Mouse (Mus musculus): Measurements from ENCODE around the gene Olfr642. TPM values are rescaled to one million over a fixed set of nuclear protein-coding genes. Genes with fewer than 3 reads are reported as not detected.

Olfr642 gene
- not detected in 2 replicates for polyA plus RNA-seq (2012; ENCODE audit: insufficient read depth, insufficient read length, low replicate concordance, missing spikeins)

- H3K4me1 ChIP-seq (ENCODE audit: control insufficient read depth, insufficient read depth, low read length), result no peaks in the 10 kb centered on the region
- H3K4me3 ChIP-seq (ENCODE audit: insufficient read depth, low read depth, low read length), result no peak within 1 kb of the TSS
- H3K27ac ChIP-seq (ENCODE audit: insufficient read depth, low read depth, low read length), result no peak within 1 kb of the TSS
- TF ChIP-seq POLR2A (IDR thresholded peaks at IDR 0.05; ENCODE audit: insufficient read depth, low read depth, low read length) (no peak), CTCF (IDR thresholded peaks at IDR 0.05; ENCODE audit: insufficient read depth, low read depth, low read length) (no peak)
- 76% methylated on average over 1 of the region's 1 CpGs for WGBS
Observed at GRCm38 (mm10) chr7:104052566-104052965, at the start of gene Olfr642. Olfr642 (minus strand) TSS chr7:104052666.

DNA sequence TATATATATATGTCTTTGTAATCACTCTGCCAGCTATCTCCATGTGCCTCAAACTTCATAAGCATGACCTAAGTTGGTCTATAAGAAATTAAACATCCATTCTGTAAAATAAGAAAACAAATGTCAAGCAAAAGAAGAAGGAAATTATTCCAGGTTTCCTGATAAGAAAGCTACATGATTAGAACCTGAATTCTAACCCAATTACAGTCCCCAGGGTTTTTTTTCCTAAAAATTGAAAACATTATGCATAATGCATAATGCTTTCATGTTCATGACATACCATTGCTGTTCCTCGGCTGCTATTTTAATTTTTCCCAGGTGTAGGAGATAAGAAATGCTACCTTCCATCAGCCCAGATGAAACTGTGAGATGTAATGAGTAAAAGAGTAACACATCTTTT is 32.9 kb upstream of the Olfr642 start, which contains the start of gene Olfr645:
Gene Olfr645, minus strand, starts transcription at position 101 of the 400 bp plus-strand sequence.
- Histone ChIP-seq H3K4me3 (ENCODE audit: insufficient read depth, low read depth, low read length) (no peak within 1 kb of the TSS), H3K27ac (ENCODE audit: insufficient read depth, low read depth, low read length) (no peak within 1 kb of the TSS), H3K4me1 (ENCODE audit: control insufficient read depth, insufficient read depth, low read length) (no peaks in the 10 kb centered on the region)
- TF ChIP-seq CTCF (IDR thresholded peaks at IDR 0.05; ENCODE audit: insufficient read depth, low read depth, low read length) (no peak), POLR2A (IDR thresholded peaks at IDR 0.05; ENCODE audit: insufficient read depth, low read depth, low read length) (no peak)
- 79% methylated on average over 1 of the region's 1 CpGs for WGBS

DNA sequence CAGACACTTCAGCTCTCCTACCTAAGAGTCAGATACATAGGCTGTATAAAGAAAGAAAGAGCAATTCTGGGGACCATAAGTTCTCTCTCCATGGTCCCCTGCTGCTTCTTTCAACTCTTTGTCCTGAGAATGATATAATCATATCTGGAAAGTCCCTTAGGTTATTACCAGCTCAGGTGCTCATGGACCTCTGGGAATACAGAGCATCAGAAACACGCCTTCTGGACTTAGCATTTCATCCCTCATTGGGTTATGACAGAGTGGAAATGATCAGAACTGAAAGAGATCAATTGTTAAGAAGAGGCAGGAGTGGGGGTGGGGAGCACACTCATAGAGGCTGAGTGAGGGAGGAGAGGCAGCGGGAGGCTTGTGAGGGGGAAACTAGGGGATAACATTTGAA is 19.3 kb upstream of the Olfr642 start, which contains the start of gene Olfr644:
Gene Olfr644, minus strand, starts transcription at position 101 of the 400 bp plus-strand sequence.
- Histone ChIP-seq H3K27ac (ENCODE audit: insufficient read depth, low read depth, low read length) (no peak within 1 kb of the TSS), H3K4me1 (ENCODE audit: control insufficient read depth, insufficient read depth, low read length) (no peaks in the 10 kb centered on the region), H3K4me3 (ENCODE audit: insufficient read depth, low read depth, low read length) (no peak within 1 kb of the TSS)
- WGBS, result 66% methylated on average over 2 of the region's 2 CpGs
- TF ChIP-seq CTCF (IDR thresholded peaks at IDR 0.05; ENCODE audit: insufficient read depth, low read depth, low read length), result no peak
- TF ChIP-seq POLR2A (IDR thresholded peaks at IDR 0.05; ENCODE audit: insufficient read depth, low read depth, low read length), result no peak

DNA sequence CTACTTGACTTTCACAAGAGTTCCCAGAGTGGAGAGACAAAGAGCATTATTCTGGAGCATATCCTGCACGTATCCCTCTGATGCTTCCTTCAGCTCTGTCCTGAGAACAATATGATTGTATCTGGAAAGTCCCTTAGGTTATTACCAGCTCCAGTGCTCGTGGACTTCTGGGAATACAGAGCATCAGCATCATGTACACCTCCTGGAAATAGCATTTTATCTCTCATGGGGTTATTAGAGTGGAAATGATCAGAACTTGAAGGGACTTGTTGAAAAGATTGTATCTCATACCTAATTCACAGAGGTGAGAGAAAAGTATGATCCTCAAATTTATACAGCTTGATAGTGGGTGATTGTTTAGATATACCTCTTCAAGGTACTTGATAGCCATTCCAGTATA is 8.9 kb upstream of the Olfr642 start, which contains the start of gene 4930516K23Rik:
Gene 4930516K23Rik, minus strand, starts transcription at position 101 of the 400 bp plus-strand sequence.
- 51% methylated on average over 2 of the region's 2 CpGs for WGBS
- no peak for TF ChIP-seq POLR2A (IDR thresholded peaks at IDR 0.05; ENCODE audit: insufficient read depth, low read depth, low read length)
- no peak for TF ChIP-seq CTCF (IDR thresholded peaks at IDR 0.05; ENCODE audit: insufficient read depth, low read depth, low read length)
- H3K27ac ChIP-seq (ENCODE audit: insufficient read depth, low read depth, low read length), result no peak within 1 kb of the TSS
- H3K4me1 ChIP-seq (ENCODE audit: control insufficient read depth, insufficient read depth, low read length), result no peaks in the 10 kb centered on the region
- H3K4me3 ChIP-seq (ENCODE audit: insufficient read depth, low read depth, low read length), result no peak within 1 kb of the TSS

DNA sequence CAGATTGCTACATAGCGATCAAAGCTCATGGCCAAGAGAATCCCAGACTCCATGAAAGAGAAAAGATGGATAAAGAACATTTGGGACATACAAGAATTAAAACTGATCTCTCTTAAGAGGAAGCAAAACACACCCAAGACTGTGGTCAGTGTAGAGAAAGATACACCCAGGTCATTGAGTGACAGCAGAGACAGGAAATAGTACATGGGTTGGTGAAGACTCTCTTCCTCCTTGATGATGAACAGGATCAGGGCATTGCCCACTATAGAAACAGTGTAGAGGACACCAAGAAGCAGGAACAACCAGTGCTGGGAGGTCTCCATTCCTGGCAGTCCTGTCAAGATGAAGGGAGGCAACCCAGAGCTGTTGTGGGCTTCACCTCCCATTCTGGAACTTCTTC is 6.7 kb upstream of the Olfr642 start:
- Histone ChIP-seq H3K4me3 (ENCODE audit: insufficient read depth, low read depth, low read length) (no peak overlapping the region), H3K27ac (ENCODE audit: insufficient read depth, low read depth, low read length) (no peak overlapping the region), H3K4me1 (ENCODE audit: control insufficient read depth, insufficient read depth, low read length) (no peaks in the 10 kb centered on the region)
- 91% methylated on average over 1 of the region's 1 CpGs for WGBS
- TF ChIP-seq POLR2A (IDR thresholded peaks at IDR 0.05; ENCODE audit: insufficient read depth, low read depth, low read length) (no peak), CTCF (IDR thresholded peaks at IDR 0.05; ENCODE audit: insufficient read depth, low read depth, low read length) (no peak)

DNA sequence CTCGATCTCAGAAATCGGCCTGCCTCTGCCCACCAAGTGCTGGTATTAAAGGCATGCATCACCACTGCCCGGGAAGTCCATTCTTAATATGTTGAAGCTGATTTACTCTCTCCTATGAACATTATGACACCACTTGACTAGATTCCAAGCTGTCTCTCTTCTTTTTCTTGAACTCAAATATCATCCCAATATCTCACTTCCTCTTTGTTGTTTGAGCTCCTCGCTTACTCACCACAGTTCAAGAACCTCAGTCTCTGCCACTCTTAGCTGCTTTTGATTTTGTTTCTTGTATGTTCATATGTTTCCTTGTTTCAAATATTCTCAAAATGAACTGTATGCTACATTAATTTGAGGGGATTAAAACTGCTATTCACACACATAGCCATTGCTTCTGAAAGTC is 1.7 kb downstream of the Olfr642 start:
- WGBS, result 89% methylated on average over 4 of the region's 4 CpGs
- TF ChIP-seq CTCF (IDR thresholded peaks at IDR 0.05; ENCODE audit: insufficient read depth, low read depth, low read length) (no peak), POLR2A (IDR thresholded peaks at IDR 0.05; ENCODE audit: insufficient read depth, low read depth, low read length) (no peak)
- H3K4me1 ChIP-seq (ENCODE audit: control insufficient read depth, insufficient read depth, low read length), result no peaks in the 10 kb centered on the region
- H3K27ac ChIP-seq (ENCODE audit: insufficient read depth, low read depth, low read length), result no peak overlapping the region
- no peak overlapping the region for H3K4me3 ChIP-seq (ENCODE audit: insufficient read depth, low read depth, low read length)

DNA sequence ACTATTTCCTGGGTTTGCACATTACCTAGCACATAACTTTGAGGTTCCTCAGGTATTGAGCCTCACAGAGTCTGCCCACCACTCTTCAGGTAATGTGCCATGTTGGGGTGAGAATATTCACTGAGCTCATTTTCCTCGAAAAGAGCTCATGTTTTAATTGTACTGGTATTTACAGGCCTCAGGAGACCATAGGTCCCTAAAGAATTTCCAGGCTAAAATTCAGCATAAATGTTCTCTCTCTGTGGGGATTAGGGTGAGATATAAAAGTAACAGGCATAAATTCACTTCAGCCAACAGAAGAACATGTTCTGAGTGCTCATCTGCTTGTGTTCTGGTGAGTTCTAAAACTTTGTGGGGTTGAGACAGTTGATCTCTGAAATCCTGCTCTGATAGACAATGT is 17.3 kb downstream of the Olfr642 start, which contains the start of gene Olfr641:
Gene Olfr641, plus strand, starts transcription at position 301 of the 400 bp plus-strand sequence.
- no peak within 1 kb of the TSS for H3K4me3 ChIP-seq (ENCODE audit: insufficient read depth, low read depth, low read length)
- WGBS, result 66% methylated on average over 1 of the region's 1 CpGs
- TF ChIP-seq CTCF (IDR thresholded peaks at IDR 0.05; ENCODE audit: insufficient read depth, low read depth, low read length), result no peak
- TF ChIP-seq POLR2A (IDR thresholded peaks at IDR 0.05; ENCODE audit: insufficient read depth, low read depth, low read length), result no peak
- H3K4me1 ChIP-seq (ENCODE audit: control insufficient read depth, insufficient read depth, low read length), result no peaks in the 10 kb centered on the region
- H3K27ac ChIP-seq (ENCODE audit: insufficient read depth, low read depth, low read length), result no peak within 1 kb of the TSS

GRCm38 (mm10) chr7:104026978-104027377 is 25.5 kb downstream of the Olfr642 start:
- Histone ChIP-seq H3K4me1 (ENCODE audit: control insufficient read depth, insufficient read depth, low read length) (no peaks in the 10 kb centered on the region), H3K27ac (ENCODE audit: insufficient read depth, low read depth, low read length) (no peak overlapping the region), H3K4me3 (ENCODE audit: insufficient read depth, low read depth, low read length) (no peak overlapping the region)
- WGBS, result 80% methylated on average over 3 of the region's 3 CpGs
- TF ChIP-seq POLR2A (IDR thresholded peaks at IDR 0.05; ENCODE audit: insufficient read depth, low read depth, low read length) (no peak), CTCF (IDR thresholded peaks at IDR 0.05; ENCODE audit: insufficient read depth, low read depth, low read length) (no peak)

GRCm38 (mm10) chr7:104025473-104025872 is 27.0 kb downstream of the Olfr642 start, which contains the start of gene Olfr640:
Olfr640 (minus strand) TSS chr7:104025573.
- no peak within 1 kb of the TSS for H3K4me3 ChIP-seq (ENCODE audit: insufficient read depth, low read depth, low read length)
- H3K4me1 ChIP-seq (ENCODE audit: control insufficient read depth, insufficient read depth, low read length), result no peaks in the 10 kb centered on the region
- WGBS, result 83% methylated on average over 6 of the region's 6 CpGs
- no peak within 1 kb of the TSS for H3K27ac ChIP-seq (ENCODE audit: insufficient read depth, low read depth, low read length)
- TF ChIP-seq POLR2A (IDR thresholded peaks at IDR 0.05; ENCODE audit: insufficient read depth, low read depth, low read length) (no peak), CTCF (IDR thresholded peaks at IDR 0.05; ENCODE audit: insufficient read depth, low read depth, low read length) (no peak)
